Mouse (Mus musculus) ES-Bruce4 (cell line): ENCODE results near the gene B3gat3.

ENCODE experiments used
- CTCF ChIP-seq: IDR thresholded peaks from one replicate; pipeline ENCODE4 v1.8.1; 2011; ENCODE audit warnings: low read depth, low read length
- POLR2A ChIP-seq: IDR thresholded peaks from one replicate; pipeline ENCODE4 v1.8.1; 2011; ENCODE audit warnings: low read length; ENCODE audit not compliant: insufficient read depth

DNA sequence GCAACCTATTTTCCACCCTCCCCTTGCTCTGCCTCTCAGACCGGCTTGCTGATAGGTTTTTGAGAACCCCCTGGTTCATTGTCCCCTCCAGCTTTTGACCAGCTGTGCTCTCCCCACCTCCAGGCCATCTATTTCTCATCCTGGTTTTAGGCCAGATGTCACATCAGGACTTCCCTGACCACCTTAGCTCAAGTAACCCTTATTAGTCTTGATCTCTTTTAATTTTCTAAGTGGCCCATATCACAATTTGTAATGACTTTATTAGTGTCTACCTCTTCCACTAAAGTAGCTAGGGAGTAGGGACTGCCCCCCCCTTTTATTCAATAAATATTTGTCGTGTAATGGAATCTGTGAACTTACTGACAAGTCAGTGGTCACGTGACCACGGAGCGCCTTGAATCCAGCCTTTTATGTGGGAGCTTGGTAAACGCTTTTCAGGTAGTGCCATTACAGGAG, 690 bp downstream of the B3gat3 start:
- TF ChIP-seq POLR2A (no peak), CTCF (no peak)
